Mouse (Mus musculus) right cerebral cortex, adult 18-20 months (tissue): Measurements from ENCODE around the gene Fbxl22.

ENCODE experiments used
- DNase-seq: peaks from one replicate; pipeline ENCODE4 v3.0.0; 2022; ENCODE audit warnings: mixed read lengths

The Fbxl22 gene

GRCm38 (mm10) chr9:66514256-66514770 is at the start of gene Fbxl22:
Fbxl22 (minus strand) TSS chr9:66514593.
- peak; percentile 50 for DNase-seq

GRCm38 (mm10) chr9:66562215-66562614 is 47.8 kb upstream of the Fbxl22 start:
- DNase-seq = no peak

GRCm38 (mm10) chr9:66561496-66561895 is 47.1 kb upstream of the Fbxl22 start:
- no peak for DNase-seq

GRCm38 (mm10) chr9:66560728-66561127 is 46.3 kb upstream of the Fbxl22 start:
- no peak for DNase-seq

- peak; percentile 5 for DNase-seq
Observed at GRCm38 (mm10) chr9:66560295-66560694, 45.9 kb upstream of the Fbxl22 start.

- no peak for DNase-seq
Observed at GRCm38 (mm10) chr9:66558971-66559370, 44.6 kb upstream of the Fbxl22 start.

GRCm38 (mm10) chr9:66542785-66543184 is 28.4 kb upstream of the Fbxl22 start:
- no peak for DNase-seq

GRCm38 (mm10) chr9:66521595-66521994 is 7.2 kb upstream of the Fbxl22 start:
- DNase-seq = no peak

GRCm38 (mm10) chr9:66520299-66520698 is 5.9 kb upstream of the Fbxl22 start:
- no peak for DNase-seq

- no peak for DNase-seq
Observed at GRCm38 (mm10) chr9:66518901-66519300, 4.5 kb upstream of the Fbxl22 start.

- DNase-seq = no peak
Observed at GRCm38 (mm10) chr9:66518251-66518650, 3.9 kb upstream of the Fbxl22 start.

GRCm38 (mm10) chr9:66517746-66518145 is 3.4 kb upstream of the Fbxl22 start:
- DNase-seq = no peak

GRCm38 (mm10) chr9:66516296-66516940 is 2.0 kb upstream of the Fbxl22 start:
- DNase-seq = no peak

- DNase-seq = no peak
Observed at GRCm38 (mm10) chr9:66515680-66516210, 1.4 kb upstream of the Fbxl22 start.

GRCm38 (mm10) chr9:66515115-66515514 is 722 bp upstream of the Fbxl22 start:
- no peak for DNase-seq

- no peak for DNase-seq
Observed at GRCm38 (mm10) chr9:66513661-66514255, 635 bp downstream of the Fbxl22 start.

GRCm38 (mm10) chr9:66513150-66513549 is 1.2 kb downstream of the Fbxl22 start:
- DNase-seq = peak; percentile 46

- DNase-seq = peak; percentile 89
Observed at GRCm38 (mm10) chr9:66512351-66512671, 2.1 kb downstream of the Fbxl22 start.

- peak; percentile 98 for DNase-seq
Observed at GRCm38 (mm10) chr9:66511580-66512350, 2.6 kb downstream of the Fbxl22 start.

GRCm38 (mm10) chr9:66510944-66511343 is 3.4 kb downstream of the Fbxl22 start:
- DNase-seq = no peak

- DNase-seq = no peak
Observed at GRCm38 (mm10) chr9:66510351-66510841, 4.0 kb downstream of the Fbxl22 start.

GRCm38 (mm10) chr9:66508890-66509399 is 5.4 kb downstream of the Fbxl22 start:
- no peak for DNase-seq

- DNase-seq = no peak
Observed at GRCm38 (mm10) chr9:66507684-66508083, 6.7 kb downstream of the Fbxl22 start.
